In genomic region chr11:102147213-102147989, GRCm38 (mm10) we compare ENCODE assay signal across 12 mouse cellular contexts. TPM values are rescaled to one million over a fixed set of nuclear protein-coding genes. Genes with fewer than 3 reads are reported as not detected.
DNase-seq lines count a peak whose midpoint lies in the region; ATAC-seq and TF ChIP-seq lines count a peak whose summit lies in the region.
"Had no signal": no experiment of that assay in that cellular context is flagged by ENCODE, and none has a peak within 500 bp of the region (broad histone marks: within the 10 kb centered on the region; RNA-seq: fewer than 3 reads in every experiment).

No protein-coding gene starts in this region.

- no peak; the same call in none of the 2 replicates for TF ChIP-seq CTCF in lung, postnatal 0 days (IDR thresholded peaks at IDR 0.05)
- no peak for TF ChIP-seq CTCF in lung, adult 2 months (IDR thresholded peaks at IDR 0.05; ENCODE audit: insufficient read depth, low read length)

- no peak for TF ChIP-seq EP300 in lung, postnatal 0 days (IDR thresholded peaks at IDR 0.05)

- peaks cover 10% of the 10 kb centered on the region; the same call in 1 of the 2 replicates for H3K4me1 ChIP-seq in forebrain, embryonic 13.5 days
- peaks cover 13% of the 10 kb centered on the region for H3K4me1 ChIP-seq in forebrain, embryonic 15.5 days
- H3K4me1 ChIP-seq in lung, postnatal 0 days (ENCODE audit: insufficient read depth, low read depth, low read length), result no peaks in the 10 kb centered on the region
- H3K4me1 ChIP-seq in lung, adult 2 months (ENCODE audit: control insufficient read depth, insufficient read depth, low read length), result peaks cover 3% of the 10 kb centered on the region; the same call in 1 of the 2 replicates
- peaks cover 30% of the 10 kb centered on the region for H3K4me1 ChIP-seq in limb, embryonic 10.5 days
- no peaks in the 10 kb centered on the region for H3K4me1 ChIP-seq in stomach, embryonic 16.5 days (ENCODE audit: control insufficient read depth, insufficient read depth, low read length)

- no peak overlapping the region for H3K4me3 ChIP-seq in forebrain, embryonic 13.5 days
- no peak overlapping the region for H3K4me3 ChIP-seq in forebrain, embryonic 15.5 days
- peak overlapping the region; percentile 5; the same call in 1 of the 2 replicates for H3K4me3 ChIP-seq in lung, postnatal 0 days (ENCODE audit: low read depth, low read length)
- no peak overlapping the region for H3K4me3 ChIP-seq in lung, adult 2 months (replicated peaks; ENCODE audit: extremely low read depth, low read depth, low read length)
- H3K4me3 ChIP-seq in limb, embryonic 10.5 days, result peak overlapping the region; percentile 48
- no peak overlapping the region for H3K4me3 ChIP-seq in stomach, embryonic 16.5 days (replicated peaks; ENCODE audit: low read length)

- no peak for DNase-seq in lung, postnatal 0 days (ENCODE audit: low spot score)
- no peak for DNase-seq in lung, adult 2 months
- no peak for DNase-seq in limb, embryonic 10.5 days (ENCODE audit: low spot score)
- no peak for DNase-seq in gastrocnemius, postnatal 10 days
- no peak for DNase-seq in thymus, adult 18-20 months
- DNase-seq: gastrocnemius, postnatal 36 days; layer of hippocampus, adult 9-11 months had no signal

- WGBS in forebrain, embryonic 13.5 days, result 13% methylated on average over 34 of the region's 34 CpGs
- WGBS in forebrain, embryonic 15.5 days, result 12% methylated on average over 34 of the region's 34 CpGs
- WGBS in lung, postnatal 0 days, result 17% methylated on average over 34 of the region's 34 CpGs
- 14% methylated on average over 34 of the region's 34 CpGs for WGBS in lung, adult 2 months
- 13% methylated on average over 34 of the region's 34 CpGs for WGBS in limb, embryonic 10.5 days
- 12% methylated on average over 34 of the region's 34 CpGs for WGBS in stomach, embryonic 16.5 days

- no peak overlapping the region for H3K27ac ChIP-seq in forebrain, embryonic 13.5 days
- no peak overlapping the region for H3K27ac ChIP-seq in forebrain, embryonic 15.5 days (replicated peaks)
- no peak overlapping the region for H3K27ac ChIP-seq in lung, postnatal 0 days (ENCODE audit: low read length)
- H3K27ac ChIP-seq in limb, embryonic 10.5 days, result no peak overlapping the region
- no peak overlapping the region for H3K27ac ChIP-seq in stomach, embryonic 16.5 days (ENCODE audit: low read length)

- TF ChIP-seq POLR2A in lung, adult 2 months (IDR thresholded peaks at IDR 0.05; ENCODE audit: borderline replicate concordance, extremely low read depth, low read depth, low read length), result no peak

- no peak for ATAC-seq in forebrain, embryonic 13.5 days
- no peak for ATAC-seq in forebrain, embryonic 15.5 days (replicated peaks)
- ATAC-seq in lung, postnatal 0 days, result no peak; the same call in 1 of the 2 replicates
- ATAC-seq in stomach, embryonic 16.5 days (ENCODE audit: insufficient read depth, low FRiP score), result no peak

- no peaks in the 10 kb centered on the region for H3K9me3 ChIP-seq in forebrain, embryonic 13.5 days (replicated peaks)
- H3K9me3 ChIP-seq in forebrain, embryonic 15.5 days, result no peaks in the 10 kb centered on the region
- H3K9me3 ChIP-seq in lung, postnatal 0 days (ENCODE audit: low read length), result no peaks in the 10 kb centered on the region
- no peaks in the 10 kb centered on the region for H3K9me3 ChIP-seq in limb, embryonic 10.5 days (replicated peaks)
- H3K9me3 ChIP-seq in stomach, embryonic 16.5 days (replicated peaks; ENCODE audit: control insufficient read depth, low read length), result no peaks in the 10 kb centered on the region

- no peak overlapping the region for H3K9ac ChIP-seq in forebrain, embryonic 13.5 days
- no peak overlapping the region for H3K9ac ChIP-seq in forebrain, embryonic 15.5 days (replicated peaks)
- H3K9ac ChIP-seq in lung, postnatal 0 days (replicated peaks; ENCODE audit: low read depth), result no peak overlapping the region
- H3K9ac ChIP-seq in stomach, embryonic 16.5 days (ENCODE audit: low read length), result no peak overlapping the region

- H3K36me3 ChIP-seq in forebrain, embryonic 13.5 days (ENCODE audit: poor library complexity, severe bottlenecking), result peaks cover under 1% of the 10 kb centered on the region
- H3K36me3 ChIP-seq in forebrain, embryonic 15.5 days, result no peaks in the 10 kb centered on the region
- H3K36me3 ChIP-seq in lung, postnatal 0 days (ENCODE audit: insufficient read depth, low read length), result no peaks in the 10 kb centered on the region
- H3K36me3 ChIP-seq in limb, embryonic 10.5 days, result peaks cover 1% of the 10 kb centered on the region
- H3K36me3 ChIP-seq in stomach, embryonic 16.5 days (ENCODE audit: control insufficient read depth, insufficient read depth, low read length), result no peaks in the 10 kb centered on the region

- peaks cover 73% of the 10 kb centered on the region for H3K27me3 ChIP-seq in forebrain, embryonic 13.5 days
- H3K27me3 ChIP-seq in forebrain, embryonic 15.5 days, result peaks cover 68% of the 10 kb centered on the region
- peaks cover 44% of the 10 kb centered on the region for H3K27me3 ChIP-seq in lung, postnatal 0 days (replicated peaks; ENCODE audit: insufficient read depth, low read length)
- H3K27me3 ChIP-seq in limb, embryonic 10.5 days (ENCODE audit: low read depth, poor library complexity, severe bottlenecking), result peaks cover 78% of the 10 kb centered on the region
- peaks cover 45% of the 10 kb centered on the region for H3K27me3 ChIP-seq in stomach, embryonic 16.5 days (ENCODE audit: control insufficient read depth, insufficient read depth, low read length)

- 0 out of 2 replicates have a peak overlapping the region, but pooled peaks have one; percentile 16 for H3K4me2 ChIP-seq in forebrain, embryonic 13.5 days
- H3K4me2 ChIP-seq in forebrain, embryonic 15.5 days (replicated peaks), result no peak overlapping the region
- H3K4me2 ChIP-seq in lung, postnatal 0 days (replicated peaks; ENCODE audit: low read depth, low read length), result no peak overlapping the region
- H3K4me2 ChIP-seq in stomach, embryonic 16.5 days (ENCODE audit: low read depth, low read length), result 0 out of 2 replicates have a peak overlapping the region, but pooled peaks have one; percentile 7

RNA-seq across cellular contexts. Expression of gene Nags, which starts 2.1 kb away (rescaled TPM):
- not detected in 2 replicates for polyA plus RNA-seq in forebrain, embryonic 13.5 days (2015; fragmentation: Nextera tagmentation; extraction: Ambion mirVana)
- 0.10 and 0.14 TPM in 2 replicates for polyA plus RNA-seq in forebrain, embryonic 15.5 days (2015; fragmentation: Nextera tagmentation; extraction: Ambion mirVana)
- 0.91 and 1.4 TPM in 2 replicates for polyA plus RNA-seq in lung, postnatal 0 days (2015; fragmentation: Nextera tagmentation; extraction: Ambion mirVana)
- polyA plus RNA-seq in lung, adult 2 months (2012; rRNA removed), result 0.41 and 0.72 TPM in 2 replicates
- 0.09 and 0.20 TPM in 2 replicates for polyA plus RNA-seq in limb, embryonic 10.5 days (2016; fragmentation: Nextera tagmentation; extraction: Ambion mirVana)
- polyA plus RNA-seq in stomach, embryonic 16.5 days (2015; fragmentation: Nextera tagmentation; extraction: Ambion mirVana), result 3.2 and 4.2 TPM in 2 replicates
- not detected for total RNA-seq in gastrocnemius, postnatal 10 days (2021)
- total RNA-seq: gastrocnemius, postnatal 36 days had no signal

RNA-seq across cellular contexts. Expression of gene Tmem101, which starts 8.8 kb away (rescaled TPM):
- polyA plus RNA-seq in forebrain, embryonic 13.5 days (2015; fragmentation: Nextera tagmentation; extraction: Ambion mirVana), result 35.6 and 39.0 TPM in 2 replicates
- polyA plus RNA-seq in forebrain, embryonic 15.5 days (2015; fragmentation: Nextera tagmentation; extraction: Ambion mirVana), result 37.4 and 41.6 TPM in 2 replicates
- 17.6 and 18.9 TPM in 2 replicates for polyA plus RNA-seq in lung, postnatal 0 days (2015; fragmentation: Nextera tagmentation; extraction: Ambion mirVana)
- 20.5 and 26.7 TPM in 2 replicates for polyA plus RNA-seq in lung, adult 2 months (2012; rRNA removed)
- 34.0 and 39.6 TPM in 2 replicates for polyA plus RNA-seq in limb, embryonic 10.5 days (2016; fragmentation: Nextera tagmentation; extraction: Ambion mirVana)
- polyA plus RNA-seq in stomach, embryonic 16.5 days (2015; fragmentation: Nextera tagmentation; extraction: Ambion mirVana), result 27.9 and 29.0 TPM in 2 replicates
- 10 to 100 TPM; 13.7 to 15.9 TPM for total RNA-seq in gastrocnemius, postnatal 10 days (2021)

RNA-seq across cellular contexts. Expression of gene Lsm12, which starts 37.7 kb away (rescaled TPM):
- polyA plus RNA-seq in forebrain, embryonic 13.5 days (2015; fragmentation: Nextera tagmentation; extraction: Ambion mirVana), result 155 and 158 TPM in 2 replicates
- polyA plus RNA-seq in forebrain, embryonic 15.5 days (2015; fragmentation: Nextera tagmentation; extraction: Ambion mirVana), result 114 and 118 TPM in 2 replicates
- polyA plus RNA-seq in lung, postnatal 0 days (2015; fragmentation: Nextera tagmentation; extraction: Ambion mirVana), result 74.7 and 79.9 TPM in 2 replicates
- 20.8 and 30.6 TPM in 2 replicates for polyA plus RNA-seq in lung, adult 2 months (2012; rRNA removed)
- polyA plus RNA-seq in limb, embryonic 10.5 days (2016; fragmentation: Nextera tagmentation; extraction: Ambion mirVana), result 125 and 146 TPM in 2 replicates
- polyA plus RNA-seq in stomach, embryonic 16.5 days (2015; fragmentation: Nextera tagmentation; extraction: Ambion mirVana), result 79.2 and 85.4 TPM in 2 replicates
- 10 to 100 TPM; 83.1 to 84.4 TPM for total RNA-seq in gastrocnemius, postnatal 10 days (2021)

RNA-seq across cellular contexts. Expression of gene Pyy, which starts 39.8 kb away (rescaled TPM):
- polyA plus RNA-seq in forebrain, embryonic 13.5 days (2015; fragmentation: Nextera tagmentation; extraction: Ambion mirVana), result not detected in 2 replicates
- not detected in 2 replicates for polyA plus RNA-seq in forebrain, embryonic 15.5 days (2015; fragmentation: Nextera tagmentation; extraction: Ambion mirVana)
- polyA plus RNA-seq in lung, postnatal 0 days (2015; fragmentation: Nextera tagmentation; extraction: Ambion mirVana), result not detected in 2 replicates
- 9.6 TPM in 1 of 2 replicates, not detected in the other for polyA plus RNA-seq in lung, adult 2 months (2012; rRNA removed)
- not detected in 2 replicates for polyA plus RNA-seq in limb, embryonic 10.5 days (2016; fragmentation: Nextera tagmentation; extraction: Ambion mirVana)
- 40.5 and 56.0 TPM in 2 replicates for polyA plus RNA-seq in stomach, embryonic 16.5 days (2015; fragmentation: Nextera tagmentation; extraction: Ambion mirVana)
- total RNA-seq in gastrocnemius, postnatal 10 days (2021), result not detected
- total RNA-seq: adrenal gland, adult 18-20 months; gastrocnemius, postnatal 36 days; megakaryocyte progenitor cell, adult 5-6 weeks had no signal

RNA-seq across cellular contexts. Expression of gene G6pc3, which starts 42.0 kb away (rescaled TPM):
- polyA plus RNA-seq in forebrain, embryonic 13.5 days (2015; fragmentation: Nextera tagmentation; extraction: Ambion mirVana), result 21.5 and 25.6 TPM in 2 replicates
- 21.5 and 23.7 TPM in 2 replicates for polyA plus RNA-seq in forebrain, embryonic 15.5 days (2015; fragmentation: Nextera tagmentation; extraction: Ambion mirVana)
- polyA plus RNA-seq in lung, postnatal 0 days (2015; fragmentation: Nextera tagmentation; extraction: Ambion mirVana), result 15.8 and 16.7 TPM in 2 replicates
- 74.4 and 82.5 TPM in 2 replicates for polyA plus RNA-seq in lung, adult 2 months (2012; rRNA removed)
- polyA plus RNA-seq in limb, embryonic 10.5 days (2016; fragmentation: Nextera tagmentation; extraction: Ambion mirVana), result 41.4 and 41.6 TPM in 2 replicates
- 28.0 and 28.7 TPM in 2 replicates for polyA plus RNA-seq in stomach, embryonic 16.5 days (2015; fragmentation: Nextera tagmentation; extraction: Ambion mirVana)
- 10 to 100 TPM; 32.2 to 34.6 TPM for total RNA-seq in gastrocnemius, postnatal 10 days (2021)

Comparison
In these comparisons a context has a peak if more than half of its experiments do, and no peak if none do; other contexts are left out.
1. H3K4me2 ChIP-seq: peak in forebrain, embryonic 13.5 days (single experiment) and stomach, embryonic 16.5 days (single experiment); none in forebrain, embryonic 15.5 days (single experiment) and lung, postnatal 0 days (single experiment).
2. H3K4me3 ChIP-seq: peak in lung, postnatal 0 days (single experiment) and limb, embryonic 10.5 days (single experiment); none in forebrain, embryonic 13.5 days (single experiment), forebrain, embryonic 15.5 days (single experiment), lung, adult 2 months (single experiment) and stomach, embryonic 16.5 days (single experiment).